Mouse (Mus musculus): ENCODE measurements around the gene Taar7b.

- TF ChIP-seq TAL1 (IDR thresholded peaks at IDR 0.05; ENCODE audit: low read length) (no peak), POLR2A (IDR thresholded peaks at IDR 0.05; ENCODE audit: control insufficient read depth in 1 of 2, insufficient read depth in 1 of 2, low read depth in 1 of 2, low read length in 2 of 2, poor library complexity in 1 of 2) (no peak), EP300 (IDR thresholded peaks at IDR 0.05; ENCODE audit: low read depth in 1 of 2, low read length in 2 of 2) (no peak)
Measured at GRCm38 (mm10) chr10:23986419-23986818, 13.3 kb upstream of the Taar7b start.
